Mouse (Mus musculus) lung, postnatal 0 days (tissue): ENCODE results near the gene Dmac2.

Source experiments
- CTCF ChIP-seq: IDR thresholded peaks from 2 replicates; pipeline ENCODE4 v1.5.1; 2016; ENCODE audit warnings: antibody characterized with exemption, mild to moderate bottlenecking
- EP300 ChIP-seq: IDR thresholded peaks from 2 replicates; pipeline ENCODE4 v1.6.1; 2016; ENCODE audit warnings: antibody characterized with exemption, mild to moderate bottlenecking, control low read depth

GRCm38 (mm10) chr7:25610056-25610455 lies 9.2 kb upstream of the Dmac2 start:
- TF ChIP-seq CTCF (no peak), EP300 (no peak)
